Mouse (Mus musculus) olfactory bulb, adult 2 months (tissue): Measurements from ENCODE around the gene Mrpl49.

ENCODE experiments used
- CTCF ChIP-seq: fragments of 200-500 bp; IDR thresholded peaks from 2 replicates; pipeline ENCODE4 v1.5.1; 2012; ENCODE audit warnings: low read depth, mild to moderate bottlenecking, low read length, moderate library complexity; ENCODE audit not compliant: insufficient read depth
- POLR2A ChIP-seq: fragments of 200-500 bp; IDR thresholded peaks from 2 replicates; pipeline ENCODE4 v1.6.1; 2012; ENCODE audit warnings: mild to moderate bottlenecking, low read depth, low read length, moderate library complexity; ENCODE audit not compliant: insufficient read depth

DNA sequence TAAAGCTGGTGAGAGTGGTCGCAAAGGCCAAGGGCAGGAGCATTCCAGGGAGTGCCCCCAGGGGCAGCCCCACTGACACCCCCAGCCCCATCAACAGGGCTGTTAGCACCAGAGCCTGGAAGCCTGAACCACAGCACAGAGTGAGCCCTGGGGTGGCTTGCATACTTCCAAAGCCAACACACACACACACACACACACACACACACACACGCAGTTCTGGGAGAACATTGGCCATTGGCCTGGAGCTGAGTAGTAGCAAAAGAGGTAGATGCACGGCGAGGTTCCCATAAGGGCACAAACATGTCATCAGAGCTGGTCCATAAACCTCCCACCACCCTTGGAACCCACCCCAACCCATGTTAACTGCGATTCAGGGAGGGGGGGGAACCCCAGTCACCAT, 9.0 kb upstream of the Mrpl49 start:
- no peak for TF ChIP-seq POLR2A
- no peak for TF ChIP-seq CTCF
